Mouse (Mus musculus) limb, embryonic 11.5 days (tissue): ENCODE measurements around the gene Hba-x. TPM values are rescaled to one million over a fixed set of nuclear protein-coding genes. Genes with fewer than 3 reads are reported as not detected.

ENCODE experiments used
- ATAC-seq: fragments of 200-750 bp; cut with Nextera tagmentation; 2 replicates; pipeline ENCODE4 v1.8.0; 2017; ENCODE audit warnings: low read depth; ENCODE audit not compliant: insufficient number of reproducible peaks, low FRiP score, low TSS enrichment
- DNase-seq: peaks from one replicate; pipeline ENCODE4 v3.0.0-alpha.2; 2015; ENCODE audit warnings: low spot score
- H3K27ac ChIP-seq: fragments of 300-500 bp; sonication (generic); replicated peaks from 2 replicates; pipeline ENCODE4 v1.5.1; 2014; ENCODE audit warnings: low read depth, mild to moderate bottlenecking, low read length
- H3K27me3 ChIP-seq: fragments of 300-500 bp; sonication (generic); 2 replicates; pipeline ENCODE4 v1.6.1; 2014; ENCODE audit warnings: mild to moderate bottlenecking, low read length, mixed read lengths; ENCODE audit not compliant: control insufficient read depth, insufficient read depth
- H3K36me3 ChIP-seq: fragments of 300-500 bp; sonication (generic); 2 replicates; pipeline ENCODE4 v1.6.1; 2014; ENCODE audit warnings: mild to moderate bottlenecking, low read length, moderate library complexity, mixed read lengths; ENCODE audit not compliant: control insufficient read depth, insufficient read depth
- H3K4me1 ChIP-seq: fragments of 300-500 bp; sonication (generic); 2 replicates; pipeline ENCODE4 v1.6.1; 2014; ENCODE audit warnings: low read length, mixed read lengths; ENCODE audit not compliant: control insufficient read depth, insufficient read depth
- H3K4me2 ChIP-seq: fragments of 300-500 bp; sonication (generic); 2 replicates; pipeline ENCODE4 v1.6.1; 2014; ENCODE audit warnings: low read depth, mild to moderate bottlenecking, moderate library complexity; ENCODE audit not compliant: severe bottlenecking
- H3K4me3 ChIP-seq: fragments of 300-500 bp; sonication (generic); 2 replicates; pipeline ENCODE4 v1.5.1; 2014; ENCODE audit warnings: low read depth, low read length
- H3K9ac ChIP-seq: fragments of 300-500 bp; sonication (generic); 2 replicates; pipeline ENCODE4 v1.6.1; 2014; ENCODE audit warnings: mild to moderate bottlenecking, low read length
- H3K9me3 ChIP-seq: fragments of 300-500 bp; sonication (generic); 2 replicates; pipeline ENCODE4 v1.6.1; 2016; ENCODE audit warnings: low read length; ENCODE audit not compliant: control insufficient read depth
- WGBS: fragments of 180-500 bp; shearing (Covaris S2); extraction: QIAGEN DNeasy Blood & Tissue Kit; methylation state at CpG from one replicate; pipeline ENCODE4 v1.1.7; 2014; 5-methylcytosine and 5-hydroxymethylcytosine counted together
- polyA plus RNA-seq: library from polyadenylated mRNA; unstranded; fragments of >200 nt; fragmentation: Nextera tagmentation; extraction: Ambion mirVana; gene quantifications from 2 replicates; pipeline ENCODE4 v1.2.1, GENCODE M21; 2014

Hba-x gene
- polyA plus RNA-seq, 1 experiment from 2014 or later = 2,443 TPM

DNA sequence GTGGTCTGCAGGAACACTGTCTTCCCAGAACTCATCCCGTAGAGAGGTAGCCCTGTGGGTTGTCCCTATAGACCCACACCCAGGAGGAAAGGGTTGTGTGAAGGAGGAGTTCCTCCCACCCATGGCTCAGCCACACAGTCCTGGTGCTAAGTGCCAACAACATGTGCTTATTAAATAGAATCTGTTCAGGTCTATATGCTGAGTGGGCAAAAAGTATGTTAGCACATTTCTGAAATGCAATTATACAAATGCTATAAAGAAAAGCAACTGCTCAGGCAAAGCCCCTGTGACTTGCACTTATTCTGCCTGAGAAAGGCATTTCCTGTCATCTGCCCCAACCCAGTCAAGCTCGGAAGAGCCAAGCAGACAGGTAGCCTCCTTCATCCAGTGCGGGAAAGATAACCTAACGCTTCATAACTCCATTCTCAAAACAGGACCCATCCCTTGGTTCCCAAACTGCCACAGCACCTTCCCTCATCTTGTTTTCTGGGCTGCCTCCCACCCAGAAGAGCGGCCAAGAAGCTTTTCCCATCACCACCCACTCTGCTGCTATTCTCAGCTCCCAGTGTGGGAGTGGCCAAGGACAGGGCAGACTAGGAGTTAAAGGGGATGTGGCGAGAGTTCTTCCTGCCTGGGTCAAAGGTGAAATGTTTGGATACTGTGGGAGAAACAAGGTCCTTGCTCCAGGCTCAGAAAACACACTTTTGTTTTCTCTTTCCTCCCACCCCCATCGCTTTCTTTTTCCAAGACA, 32.8 kb upstream of the Hba-x start:
- no peak for ATAC-seq
- Histone ChIP-seq H3K27ac (no peak overlapping the region), H3K9ac (no peak overlapping the region), H3K4me3 (no peak overlapping the region), H3K4me1 (no peaks in the 10 kb centered on the region), H3K9me3 (no peaks in the 10 kb centered on the region), H3K4me2 (no peak overlapping the region), H3K27me3 (no peaks in the 10 kb centered on the region), H3K36me3 (peaks cover 8% of the 10 kb centered on the region)
- DNase-seq = no peak
- WGBS = 79% methylated on average over 7 of the region's 7 CpGs

GRCm38 (mm10) chr11:32244064-32244463, 32.1 kb upstream of the Hba-x start:
- WGBS = 87% methylated on average over 3 of the region's 3 CpGs
- ATAC-seq = no peak

DNA sequence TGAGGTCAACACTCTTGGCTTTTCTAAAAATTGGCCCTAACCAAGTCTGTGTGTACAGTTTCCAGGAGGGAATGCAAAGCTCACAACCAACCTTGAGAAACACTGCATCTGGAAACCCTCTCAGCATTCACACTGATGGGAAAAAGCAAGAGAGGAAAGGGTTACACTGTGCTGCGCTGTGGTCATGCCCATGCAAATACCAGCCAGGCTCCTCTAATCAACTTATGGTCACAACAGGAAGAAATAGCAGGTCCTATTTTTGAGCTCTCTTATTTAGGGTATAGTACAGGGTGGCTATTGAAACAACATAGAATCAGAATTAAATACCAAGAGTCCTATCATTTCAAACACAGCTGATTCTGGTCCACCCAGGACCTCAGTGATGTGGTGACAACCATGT, 31.6 kb upstream of the Hba-x start:
- 88% methylated on average over 1 of the region's 1 CpGs for WGBS
- H3K27ac ChIP-seq = no peak overlapping the region
- no peaks in the 10 kb centered on the region for H3K27me3 ChIP-seq
- H3K4me3 ChIP-seq = no peak overlapping the region
- H3K9me3 ChIP-seq = no peaks in the 10 kb centered on the region
- H3K9ac ChIP-seq = no peak overlapping the region
- no peaks in the 10 kb centered on the region for H3K4me1 ChIP-seq
- ATAC-seq = no peak
- H3K4me2 ChIP-seq = no peak overlapping the region
- no peak for DNase-seq
- peaks cover 8% of the 10 kb centered on the region for H3K36me3 ChIP-seq

More at GRCm38 (mm10) chr11:32244064-32244463, 32.1 kb upstream of the Hba-x start:
- no peak overlapping the region for H3K9ac ChIP-seq
- no peak overlapping the region for H3K4me2 ChIP-seq
- H3K4me1 ChIP-seq = no peaks in the 10 kb centered on the region
- no peak overlapping the region for H3K4me3 ChIP-seq
- H3K9me3 ChIP-seq = no peaks in the 10 kb centered on the region
- no peak overlapping the region for H3K27ac ChIP-seq
- H3K36me3 ChIP-seq = peaks cover 8% of the 10 kb centered on the region
- no peak for DNase-seq
- no peaks in the 10 kb centered on the region for H3K27me3 ChIP-seq

- H3K36me3 ChIP-seq = peaks cover 10% of the 10 kb centered on the region
- H3K4me1 ChIP-seq = no peaks in the 10 kb centered on the region
- WGBS = 96% methylated on average over 6 of the region's 6 CpGs
- no peak overlapping the region for H3K4me3 ChIP-seq
- no peak for ATAC-seq
- H3K9me3 ChIP-seq = no peaks in the 10 kb centered on the region
- H3K27ac ChIP-seq = no peak overlapping the region
- no peak overlapping the region for H3K9ac ChIP-seq
- no peaks in the 10 kb centered on the region for H3K27me3 ChIP-seq
- no peak for DNase-seq
- H3K4me2 ChIP-seq = no peak overlapping the region
Observed at GRCm38 (mm10) chr11:32245614-32246013, 30.6 kb upstream of the Hba-x start.

GRCm38 (mm10) chr11:32247068-32247467, 29.1 kb upstream of the Hba-x start:
- Histone ChIP-seq H3K9ac (no peak overlapping the region), H3K4me2 (no peak overlapping the region), H3K4me3 (no peak overlapping the region), H3K36me3 (peaks cover 12% of the 10 kb centered on the region), H3K9me3 (no peaks in the 10 kb centered on the region), H3K4me1 (no peaks in the 10 kb centered on the region), H3K27me3 (no peaks in the 10 kb centered on the region), H3K27ac (no peak overlapping the region)
- no peak for ATAC-seq
- no peak for DNase-seq

GRCm38 (mm10) chr11:32248350-32248749, 27.9 kb upstream of the Hba-x start:
- DNase-seq (no peak), ATAC-seq (no peak)
- Histone ChIP-seq H3K4me3 (no peak overlapping the region), H3K9ac (no peak overlapping the region), H3K4me2 (no peak overlapping the region), H3K27ac (no peak overlapping the region), H3K36me3 (peaks cover 12% of the 10 kb centered on the region), H3K27me3 (no peaks in the 10 kb centered on the region), H3K9me3 (no peaks in the 10 kb centered on the region), H3K4me1 (no peaks in the 10 kb centered on the region)
- WGBS = 90% methylated on average over 3 of the region's 3 CpGs

- Histone ChIP-seq H3K9ac (no peak overlapping the region), H3K4me2 (no peak overlapping the region), H3K27me3 (no peaks in the 10 kb centered on the region), H3K27ac (no peak overlapping the region), H3K4me1 (no peaks in the 10 kb centered on the region), H3K4me3 (no peak overlapping the region), H3K9me3 (no peaks in the 10 kb centered on the region), H3K36me3 (peaks cover 12% of the 10 kb centered on the region; the same call in 1 of the 2 replicates)
- ATAC-seq = no peak
- DNase-seq = no peak
- 89% methylated on average over 8 of the region's 8 CpGs for WGBS
Observed at GRCm38 (mm10) chr11:32250880-32251763, 25.1 kb upstream of the Hba-x start.

- no peaks in the 10 kb centered on the region for H3K27me3 ChIP-seq
- ATAC-seq = no peak
- no peak overlapping the region for H3K27ac ChIP-seq
- no peaks in the 10 kb centered on the region for H3K4me1 ChIP-seq
- no peak overlapping the region for H3K4me3 ChIP-seq
- H3K4me2 ChIP-seq = no peak overlapping the region
- DNase-seq = no peak
- H3K9ac ChIP-seq = no peak overlapping the region
- H3K36me3 ChIP-seq = peaks cover 8% of the 10 kb centered on the region; the same call in 1 of the 2 replicates
- 97% methylated on average over 1 of the region's 1 CpGs for WGBS
- H3K9me3 ChIP-seq = no peaks in the 10 kb centered on the region
Observed at GRCm38 (mm10) chr11:32253121-32253520, 23.1 kb upstream of the Hba-x start.
